Mouse (Mus musculus) large intestine, adult 2 months (tissue): ENCODE results near the gene Ankrd66. TPM values are rescaled to one million over a fixed set of nuclear protein-coding genes. Genes with fewer than 3 reads are reported as not detected.

ENCODE experiments used
- DNase-seq: peaks from one replicate; pipeline ENCODE4 v3.0.0-alpha.2; 2012; ENCODE audit warnings: low read depth, low spot score
- WGBS: fragments of 180-500 bp; shearing (Covaris S2); methylation state at CpG from one replicate; pipeline ENCODE4 v1.1.7; 2018; 5-methylcytosine and 5-hydroxymethylcytosine counted together
- polyA plus RNA-seq: library from polyadenylated mRNA; depleted of rRNA; stranded (reverse); fragments of >200 nt; gene quantifications from 2 replicates; pipeline ENCODE4 v1.2.3, GENCODE M21; 2012; rRNA removed

The Ankrd66 gene
- polyA plus RNA-seq, 1 experiment: 0.17 TPM

- 64% methylated on average over 3 of the region's 3 CpGs for WGBS
- DNase-seq: no peak
Measured at GRCm38 (mm10) chr17:43485982-43486381, 57.5 kb downstream of the Ankrd66 start.

Other genes starting within 250 kb of the Ankrd66 start
- gene Adgrf5, start 183.2 kb downstream of the Ankrd66 start, polyA plus RNA-seq: 3.1 and 9.4 TPM in 2 replicates
- gene Mep1a, start 40.8 kb downstream of the Ankrd66 start, polyA plus RNA-seq: 215 and 313 TPM in 2 replicates
- gene Pla2g7, start 24.5 kb upstream of the Ankrd66 start, polyA plus RNA-seq: 9.4 and 18.8 TPM in 2 replicates
- gene Tdrd6, start 86.7 kb upstream of the Ankrd66 start, polyA plus RNA-seq: not detected in 2 replicates
- 0.97 and 1.0 TPM in 2 replicates for gene Slc25a27, start 123.6 kb upstream of the Ankrd66 start, polyA plus RNA-seq
- gene Cyp39a1, start 123.8 kb upstream of the Ankrd66 start, polyA plus RNA-seq: 2.2 and 2.6 TPM in 2 replicates